Mouse (Mus musculus) WW6 (cell line): ENCODE data around the gene Aurka.
A peak's percentile ranks its signal among the peaks of the same experiment; 100 is the strongest.

Source experiments
- DNase-seq: peaks from one replicate; pipeline ENCODE4 v3.0.0-alpha.2; 2013; ENCODE audit warnings: low read depth, low spot score

The Aurka gene

DNA sequence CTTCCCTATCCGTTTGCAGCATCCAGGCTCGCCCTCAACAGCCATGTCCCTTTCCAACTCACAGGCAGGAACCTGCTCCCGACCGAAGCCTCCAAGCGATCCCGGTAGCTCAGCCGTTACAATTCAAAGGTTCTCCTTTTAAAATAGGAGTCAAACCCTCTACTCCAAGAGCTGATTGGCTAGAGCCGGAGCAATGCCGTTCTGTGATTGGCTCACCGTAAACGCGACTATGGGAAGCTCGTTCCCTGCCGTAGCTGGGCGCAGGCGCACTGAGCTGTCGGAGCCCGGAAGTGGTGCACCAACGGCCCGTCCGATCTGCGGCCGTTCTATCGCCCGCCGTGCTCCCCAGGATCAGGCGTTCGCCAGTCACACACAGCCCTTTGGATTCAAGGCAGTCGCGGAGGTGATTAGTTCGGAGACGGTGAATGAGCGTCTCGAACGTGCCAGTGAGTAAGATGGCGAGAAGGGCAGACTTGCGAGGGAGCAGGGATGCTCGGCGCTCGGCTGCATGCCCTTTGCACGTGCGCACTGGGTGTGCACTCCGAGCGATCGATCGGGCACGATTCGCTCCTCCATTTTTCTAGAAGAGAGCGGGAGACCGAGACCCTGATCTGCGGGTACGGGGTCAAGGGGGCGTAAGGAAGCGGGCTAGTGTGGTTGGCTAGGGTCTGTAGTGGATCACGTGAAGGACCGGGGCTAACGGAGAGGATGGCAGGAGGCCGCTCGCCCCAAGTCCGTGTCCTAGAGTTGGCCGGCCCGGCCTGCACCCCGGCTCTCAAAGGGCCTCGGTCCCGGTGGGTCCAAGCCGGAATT, at the start of gene Aurka, which contains the start of gene Cstf1:
Aurka (minus strand) TSS at position 125 of the 813 bp plus-strand sequence.
Cstf1 (plus strand) TSS at position 271 of the 813 bp plus-strand sequence.
- peak; percentile 91 for DNase-seq

DNA sequence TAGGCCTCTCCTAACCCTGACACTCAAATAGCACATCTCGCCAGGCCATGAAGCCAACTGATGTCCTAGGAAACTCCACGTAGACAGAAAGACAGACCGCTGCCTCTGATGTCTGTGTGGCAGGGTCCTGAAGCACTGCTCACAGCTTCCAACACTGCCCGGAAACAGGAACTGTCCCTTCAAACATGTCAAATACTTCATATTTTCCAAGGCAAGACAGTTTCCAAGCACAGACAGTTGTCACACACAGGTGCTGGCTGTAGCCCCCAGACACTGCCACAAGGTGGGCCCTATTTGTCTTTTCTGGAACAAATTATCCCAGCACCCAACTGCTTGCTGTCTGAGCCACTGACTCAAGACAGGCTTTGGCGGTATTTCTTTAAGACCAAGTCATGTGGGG, 47.9 kb upstream of the Aurka start:
- no peak for DNase-seq

GRCm38 (mm10) chr2:172416876-172417275, 46.5 kb upstream of the Aurka start:
- no peak for DNase-seq

DNA sequence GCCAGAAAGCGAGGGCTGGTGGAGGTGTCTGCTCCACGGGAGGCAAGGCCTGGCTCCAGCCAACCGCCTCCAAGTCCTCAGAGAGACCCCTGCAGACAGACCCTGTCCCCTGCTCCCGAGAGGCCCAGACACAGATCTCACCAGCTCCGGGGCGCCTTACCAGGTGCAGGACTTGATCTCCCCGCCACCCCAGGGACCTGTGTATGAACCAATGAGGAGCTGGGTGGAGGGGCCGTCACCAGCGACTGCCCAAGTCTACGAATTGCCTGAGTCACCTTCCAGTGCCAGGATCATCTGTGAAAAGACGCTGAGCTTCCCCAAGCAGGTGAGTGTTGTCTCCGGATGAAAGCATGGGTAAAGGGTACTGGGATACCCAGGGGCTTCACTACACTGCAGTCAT, 45.9 kb upstream of the Aurka start:
- no peak for DNase-seq

DNA sequence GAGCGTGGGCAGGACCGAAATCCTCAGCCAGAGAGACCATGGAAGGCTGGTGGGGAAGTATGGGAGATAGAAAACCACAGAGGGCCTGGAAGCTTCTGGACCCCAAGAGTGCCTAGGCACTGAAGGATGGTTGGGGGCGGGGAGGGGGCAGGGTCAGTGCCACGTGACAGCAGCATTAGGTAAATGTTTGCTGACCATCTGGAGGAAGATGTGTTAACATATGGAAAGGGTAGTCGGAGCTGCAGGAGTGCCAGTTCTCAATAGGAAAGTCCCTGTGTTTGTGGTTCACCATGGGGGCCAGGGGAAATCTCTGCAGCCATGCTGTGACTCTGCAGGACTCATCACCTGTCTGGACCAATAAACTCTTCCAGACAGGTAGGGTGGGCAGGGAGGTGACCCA, 43.6 kb upstream of the Aurka start:
- DNase-seq: no peak

- DNase-seq: no peak
Measured at GRCm38 (mm10) chr2:172413273-172413672, 42.9 kb upstream of the Aurka start.

- no peak for DNase-seq
Measured at GRCm38 (mm10) chr2:172412454-172412853, 42.1 kb upstream of the Aurka start.

DNA sequence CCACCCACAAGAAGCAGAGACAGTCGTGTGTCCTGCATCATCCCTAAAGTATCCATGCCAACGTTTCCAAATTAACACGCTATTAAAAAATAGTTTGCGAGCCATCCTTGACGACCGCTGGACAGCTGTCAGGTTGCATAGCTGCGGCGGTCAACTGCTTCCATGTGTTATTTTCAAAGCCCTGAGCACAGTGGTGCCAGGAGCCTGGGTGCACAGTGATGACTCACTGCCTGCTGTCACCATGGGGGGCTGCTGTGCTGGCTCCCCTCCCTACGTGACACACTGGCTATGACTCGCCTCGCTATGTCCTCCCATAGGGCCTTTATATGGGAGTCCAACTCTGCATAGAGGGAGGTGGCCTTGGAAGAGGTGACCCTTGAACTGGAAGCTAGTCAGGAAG, 40.8 kb upstream of the Aurka start:
- no peak for DNase-seq

- DNase-seq: no peak
Measured at GRCm38 (mm10) chr2:172410686-172411085, 40.4 kb upstream of the Aurka start.

GRCm38 (mm10) chr2:172407499-172407898, 37.2 kb upstream of the Aurka start:
- DNase-seq: no peak

- no peak for DNase-seq
Measured at GRCm38 (mm10) chr2:172406173-172406572, 35.8 kb upstream of the Aurka start.

DNA sequence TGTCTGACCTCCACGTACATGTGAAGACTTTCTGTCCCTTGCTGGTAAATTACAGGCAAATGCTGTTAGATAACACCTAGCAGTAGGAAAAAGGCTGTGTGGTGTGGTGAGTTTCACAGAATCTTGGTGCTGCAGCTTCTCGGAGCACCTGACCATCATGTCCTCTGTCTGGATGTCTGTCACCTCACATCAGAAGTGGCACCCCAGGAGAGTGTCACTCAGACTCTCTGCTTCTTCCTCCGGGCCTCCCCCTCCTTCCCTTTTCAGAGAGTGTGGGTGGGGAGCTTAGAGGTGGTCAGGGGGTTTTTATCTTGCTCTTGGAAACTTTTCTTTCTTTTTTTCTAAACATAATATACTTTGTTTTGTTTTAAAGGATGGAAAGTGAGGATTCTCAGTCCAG, 34.7 kb upstream of the Aurka start:
- no peak for DNase-seq

- no peak for DNase-seq
Measured at GRCm38 (mm10) chr2:172404239-172404638, 33.9 kb upstream of the Aurka start.

DNA sequence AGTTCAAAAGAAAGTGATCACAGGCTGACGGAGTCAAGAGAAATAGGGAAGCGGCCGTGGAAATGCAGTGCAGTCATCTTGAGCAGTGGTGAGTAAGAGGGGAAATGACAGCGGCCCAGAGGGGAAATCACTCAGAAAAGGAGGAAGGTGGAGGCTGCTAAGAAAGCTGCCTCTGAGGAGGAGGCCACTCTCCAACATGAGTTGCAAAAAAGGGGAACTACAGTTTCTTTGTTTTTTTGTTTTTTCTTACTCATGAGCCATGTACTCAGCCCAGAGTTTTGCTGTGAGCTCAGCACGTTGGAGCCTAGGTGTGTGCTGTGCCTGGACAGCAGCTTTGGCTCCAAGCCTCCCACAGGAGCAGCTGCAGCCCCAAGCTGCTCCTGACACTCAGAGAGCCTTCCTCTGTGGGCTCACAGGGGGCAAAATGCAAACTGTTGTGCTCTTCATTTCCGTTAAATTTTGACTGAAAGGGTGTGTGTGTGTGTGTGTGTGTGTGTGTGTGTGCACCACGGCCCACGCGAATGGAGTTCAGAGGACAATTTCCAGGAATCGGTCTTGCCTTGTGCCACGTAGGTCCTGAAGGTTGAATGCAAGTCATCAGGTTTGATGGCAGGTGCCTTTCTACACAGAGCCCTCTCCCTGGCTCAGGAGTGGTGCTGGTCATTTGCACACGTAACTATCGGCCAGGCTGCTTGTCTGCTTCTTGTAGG, 30.9 kb upstream of the Aurka start:
- DNase-seq: no peak

DNA sequence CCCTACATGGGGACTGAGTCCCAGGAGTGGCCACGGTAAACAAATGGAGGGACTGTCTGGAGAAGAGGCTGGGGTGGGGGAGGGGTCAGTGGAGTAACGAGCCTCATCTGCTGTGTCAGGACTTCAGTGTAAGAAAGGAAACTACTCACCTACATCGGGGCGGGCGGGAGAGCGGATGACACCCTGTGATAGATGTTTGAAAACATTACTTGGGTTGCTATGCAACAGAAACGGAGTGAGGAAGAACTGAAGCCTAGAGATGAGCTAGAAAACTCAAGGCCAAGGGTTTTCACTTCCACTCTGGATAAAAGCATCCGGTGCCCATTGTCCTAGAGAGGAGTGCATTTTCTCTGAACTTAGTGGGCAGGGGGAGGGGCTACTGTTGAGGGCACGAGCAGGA, 29.6 kb upstream of the Aurka start:
- DNase-seq: no peak

DNA sequence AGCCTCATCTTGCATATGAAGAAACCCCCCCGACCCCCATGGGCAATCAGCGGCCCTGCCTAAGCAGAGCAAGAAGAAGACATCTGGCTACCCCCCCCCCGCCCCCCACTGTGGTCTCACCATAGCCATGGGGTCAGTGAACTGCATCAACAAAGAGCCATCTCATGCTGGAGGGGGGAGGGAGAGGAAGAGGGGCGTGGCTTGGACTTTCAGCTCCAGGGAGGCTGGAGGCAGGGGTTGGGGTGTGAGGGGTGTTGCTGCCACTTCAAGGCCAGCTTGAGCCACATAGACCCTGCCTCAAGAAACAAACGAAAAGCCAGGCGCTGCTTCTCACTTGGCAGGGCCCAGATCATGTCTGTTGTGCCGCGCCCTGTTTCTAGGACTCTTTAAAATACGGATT, 25.6 kb upstream of the Aurka start:
- no peak for DNase-seq

GRCm38 (mm10) chr2:172394671-172395070, 24.3 kb upstream of the Aurka start:
- no peak for DNase-seq

- DNase-seq: no peak
Measured at GRCm38 (mm10) chr2:172394052-172394392, 23.7 kb upstream of the Aurka start.

- no peak for DNase-seq
Measured at GRCm38 (mm10) chr2:172393391-172394051, 23.2 kb upstream of the Aurka start, which contains the start of gene Cass4. Gene Cass4, plus strand, starts transcription at chr2:172393794.

- no peak for DNase-seq
Measured at GRCm38 (mm10) chr2:172392041-172392521, 21.7 kb upstream of the Aurka start.

DNA sequence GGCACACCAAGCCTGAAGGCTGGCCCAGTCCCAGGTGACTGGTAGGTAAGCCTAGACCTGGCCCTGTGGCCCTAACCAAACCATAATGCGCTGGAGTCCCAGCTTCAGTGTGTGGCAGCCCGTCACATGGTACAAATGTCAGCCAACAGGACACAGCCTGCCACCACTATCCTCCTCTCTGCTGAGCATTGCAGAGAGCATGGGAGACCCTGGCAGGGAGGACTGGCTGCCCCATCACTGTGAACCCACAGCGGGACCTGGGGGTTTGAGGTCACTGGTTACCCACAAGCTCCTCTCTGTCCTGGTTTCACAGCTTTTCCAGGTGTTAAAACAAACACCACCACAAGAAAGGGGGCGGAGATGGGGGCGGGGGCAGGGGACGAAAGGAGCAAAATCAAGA, 20.0 kb upstream of the Aurka start:
- no peak for DNase-seq

DNA sequence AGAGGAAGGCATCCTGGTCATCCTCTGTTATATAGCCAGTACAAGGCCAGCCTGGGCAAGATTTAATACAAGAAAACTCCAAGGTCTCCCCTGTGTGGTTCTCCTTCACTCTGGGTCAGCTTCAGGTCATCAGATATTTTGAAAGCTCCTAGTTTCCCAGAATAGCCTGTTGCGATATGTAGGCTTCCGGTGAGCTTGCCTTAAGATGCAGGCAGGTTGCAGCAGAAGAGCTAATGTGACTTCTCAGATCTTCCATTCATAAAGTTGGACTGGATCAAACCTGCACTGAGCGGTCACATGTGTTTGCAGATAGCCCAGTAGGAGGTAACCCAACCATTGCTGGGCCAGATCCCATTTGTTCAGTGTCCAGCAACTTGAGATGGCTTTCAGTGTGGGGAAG, 14.4 kb upstream of the Aurka start:
- no peak for DNase-seq
